Mouse (Mus musculus) CH12.LX (cell line): Measurements from ENCODE around the gene Cped1. TPM values are rescaled to one million over a fixed set of nuclear protein-coding genes. Genes with fewer than 3 reads are reported as not detected.
A peak's percentile ranks its signal among the peaks of the same experiment; 100 is the strongest.

Source experiments
- DNase-seq: peaks from one replicate; pipeline ENCODE4 v3.0.0-alpha.2; 2013; ENCODE audit errors: extremely low read depth
- H3K27ac ChIP-seq: 2 replicates; pipeline ENCODE4 v1.5.1; 2012; ENCODE audit warnings: low read depth, mild to moderate bottlenecking, control low read depth, moderate library complexity; ENCODE audit not compliant: insufficient read depth
- H3K27me3 ChIP-seq: replicated peaks from 2 replicates; pipeline ENCODE3; 2012; ENCODE audit warnings: inconsistent platforms
- H3K36me3 ChIP-seq, 2 experiments: replicated peaks in 1 of 2; 2 replicates each; pipeline versions ENCODE3 to v1.6.1; 2012; ENCODE audit warnings: inconsistent platforms in 1 of 2, low read length in 1 of 2, mild to moderate bottlenecking in 1 of 2, mixed read lengths in 1 of 2, moderate library complexity in 1 of 2; ENCODE audit not compliant: control insufficient read depth in 1 of 2, insufficient read depth in 1 of 2
- H3K4me1 ChIP-seq, 2 experiments: 2 replicates each; pipeline ENCODE4 v1.6.1; 2012; ENCODE audit warnings: inconsistent platforms in 1 of 2, moderate library complexity in 1 of 2; ENCODE audit not compliant: insufficient read depth in 2 of 2, control insufficient read depth in 1 of 2
- H3K4me2 ChIP-seq: 2 replicates; pipeline ENCODE4 v1.6.1; 2012; ENCODE audit warnings: low read depth, mild to moderate bottlenecking, control low read depth; ENCODE audit not compliant: poor library complexity, insufficient read depth, severe bottlenecking
- H3K4me3 ChIP-seq, 3 experiments: fragments of 150-350 bp in 1 of 3; sonication (generic) in 1 of 3; replicated peaks in 1 of 3; 2 replicates each; pipeline versions ENCODE3 to v1.5.1; 2011 to 2012; ENCODE audit warnings: low read depth in 2 of 3, low read length in 2 of 3, mild to moderate bottlenecking in 2 of 3, moderate library complexity in 2 of 3, control low read depth in 1 of 3, improper control_type of control experiment in 1 of 3, inconsistent platforms in 1 of 3, mixed read lengths in 1 of 3; ENCODE audit not compliant: poor library complexity in 1 of 3
- H3K79me2 ChIP-seq: replicated peaks from 2 replicates; pipeline ENCODE4 v1.6.1; 2012; ENCODE audit warnings: mild to moderate bottlenecking, moderate library complexity; ENCODE audit not compliant: control insufficient read depth, poor library complexity, insufficient read depth, severe bottlenecking; ENCODE audit errors: extremely low read depth
- H3K9ac ChIP-seq: 2 replicates; pipeline ENCODE4 v1.6.1; 2012; ENCODE audit warnings: low read depth, mild to moderate bottlenecking, control low read depth, moderate library complexity; ENCODE audit not compliant: insufficient read depth
- H3K9me3 ChIP-seq: replicated peaks from 2 replicates; pipeline ENCODE3; 2012; ENCODE audit warnings: low read length, inconsistent platforms, mixed read lengths
- BHLHE40 ChIP-seq: IDR thresholded peaks from 2 replicates; pipeline ENCODE4 v1.6.1; 2011; ENCODE audit warnings: mild to moderate bottlenecking, low read depth, low read length, improper control_type of control experiment
- CHD2 ChIP-seq: IDR thresholded peaks from 2 replicates; pipeline ENCODE4 v1.6.1; 2011; ENCODE audit warnings: low read length, improper control_type of control experiment
- CTCF ChIP-seq, 2 experiments: IDR thresholded peaks in 1 of 2; conservative IDR thresholded peaks in 1 of 2; 2 replicates each; pipeline ENCODE4 v1.5.1; 2011 to 2012; ENCODE audit warnings: low read depth in 2 of 2, low read length in 2 of 2, improper control_type of control experiment in 1 of 2, inconsistent platforms in 1 of 2, mild to moderate bottlenecking in 1 of 2, moderate library complexity in 1 of 2
- E2F4 ChIP-seq: IDR thresholded peaks from 2 replicates; pipeline ENCODE4 v1.6.1; 2011; ENCODE audit warnings: low read depth, low read length, improper control_type of control experiment; ENCODE audit not compliant: insufficient replicate concordance
- ELF1 ChIP-seq: IDR thresholded peaks from 2 replicates; pipeline ENCODE4 v1.6.1; 2014; ENCODE audit warnings: low read depth, mild to moderate bottlenecking, inconsistent platforms, low read length, improper control_type of control experiment
- EP300 ChIP-seq: IDR thresholded peaks from 2 replicates; pipeline ENCODE4 v1.6.1; 2011; ENCODE audit warnings: low read length, improper control_type of control experiment
- ETS1 ChIP-seq: conservative IDR thresholded peaks from 2 replicates; pipeline ENCODE4 v1.6.1; 2012; ENCODE audit warnings: low read depth, mild to moderate bottlenecking, inconsistent platforms, low read length, improper control_type of control experiment, moderate library complexity
- GABPA ChIP-seq: IDR thresholded peaks from 2 replicates; pipeline ENCODE4 v1.6.1; 2012; ENCODE audit warnings: low read depth, low read length, improper control_type of control experiment, inconsistent platforms; ENCODE audit not compliant: insufficient replicate concordance
- HCFC1 ChIP-seq: IDR thresholded peaks from 2 replicates; pipeline ENCODE4 v1.6.1; 2012; ENCODE audit warnings: low read depth, mild to moderate bottlenecking, inconsistent platforms, low read length, improper control_type of control experiment
- IRF4 ChIP-seq: IDR thresholded peaks from 2 replicates; pipeline ENCODE4 v1.6.1; 2014; ENCODE audit warnings: low read depth, mild to moderate bottlenecking, inconsistent platforms, low read length, improper control_type of control experiment
- JUN ChIP-seq: IDR thresholded peaks from 2 replicates; pipeline ENCODE4 v1.6.1; 2011; ENCODE audit warnings: low read depth, mild to moderate bottlenecking, low read length, improper control_type of control experiment, moderate library complexity; ENCODE audit not compliant: insufficient read depth
- JUND ChIP-seq: conservative IDR thresholded peaks from 2 replicates; pipeline ENCODE4 v1.6.1; 2011; ENCODE audit warnings: low read depth, low read length, improper control_type of control experiment
- KAT2A ChIP-seq: IDR thresholded peaks from 2 replicates; pipeline ENCODE4 v1.6.1; 2012; ENCODE audit warnings: low read length, improper control_type of control experiment, inconsistent platforms; ENCODE audit not compliant: insufficient replicate concordance
- MAFK ChIP-seq: IDR thresholded peaks from 2 replicates; pipeline ENCODE4 v1.6.1; 2011; ENCODE audit warnings: low read length, improper control_type of control experiment; ENCODE audit not compliant: insufficient replicate concordance
- MAX ChIP-seq: IDR thresholded peaks from 2 replicates; pipeline ENCODE4 v1.6.1; 2011; ENCODE audit warnings: low read length, improper control_type of control experiment
- MAZ ChIP-seq: IDR thresholded peaks from 2 replicates; pipeline ENCODE4 v1.6.1; 2012; ENCODE audit warnings: low read depth, mild to moderate bottlenecking, inconsistent platforms, low read length, improper control_type of control experiment, moderate library complexity
- MEF2A ChIP-seq: IDR thresholded peaks from 2 replicates; pipeline ENCODE4 v1.6.1; 2014; ENCODE audit warnings: low read depth, mild to moderate bottlenecking, inconsistent platforms, low read length, improper control_type of control experiment, borderline replicate concordance
- MXI1 ChIP-seq: IDR thresholded peaks from 2 replicates; pipeline ENCODE4 v1.6.1; 2011; ENCODE audit warnings: mild to moderate bottlenecking, low read depth, low read length, improper control_type of control experiment
- NELFE ChIP-seq: IDR thresholded peaks from 2 replicates; pipeline ENCODE4 v1.6.1; 2011; ENCODE audit warnings: low read depth, low read length, improper control_type of control experiment
- NRF1 ChIP-seq: IDR thresholded peaks from 2 replicates; pipeline ENCODE4 v1.6.1; 2014; ENCODE audit warnings: low read depth, mild to moderate bottlenecking, inconsistent platforms, low read length, improper control_type of control experiment, moderate library complexity
- PAX5 ChIP-seq: IDR thresholded peaks from 2 replicates; pipeline ENCODE4 v1.6.1; 2012; ENCODE audit warnings: low read length, inconsistent platforms, mixed read lengths
- POLR2A ChIP-seq: IDR thresholded peaks from 2 replicates; pipeline ENCODE4 v1.6.1; 2011; ENCODE audit warnings: low read depth, mild to moderate bottlenecking, improper control_type of control experiment, low read length
- POLR2AphosphoS2 ChIP-seq: IDR thresholded peaks from 2 replicates; pipeline ENCODE4 v1.6.1; 2011; ENCODE audit warnings: low read depth, low read length, improper control_type of control experiment
- RAD21 ChIP-seq: IDR thresholded peaks from 2 replicates; pipeline ENCODE4 v1.6.1; 2011; ENCODE audit warnings: low read depth, mild to moderate bottlenecking, low read length, improper control_type of control experiment, moderate library complexity
- RCOR1 ChIP-seq: conservative IDR thresholded peaks from 2 replicates; pipeline ENCODE4 v1.6.1; 2012; ENCODE audit warnings: low read depth, mild to moderate bottlenecking, inconsistent platforms, low read length, improper control_type of control experiment
- SIN3A ChIP-seq: IDR thresholded peaks from 2 replicates; pipeline ENCODE4 v1.6.1; 2012; ENCODE audit warnings: low read length, improper control_type of control experiment, inconsistent platforms
- TBP ChIP-seq: conservative IDR thresholded peaks from 2 replicates; pipeline ENCODE4 v1.6.1; 2011; ENCODE audit warnings: low read depth, low read length, improper control_type of control experiment
- TCF12 ChIP-seq: IDR thresholded peaks from 2 replicates; pipeline ENCODE4 v1.6.1; 2014; ENCODE audit warnings: low read depth, mild to moderate bottlenecking, inconsistent platforms, low read length, improper control_type of control experiment
- UBTF ChIP-seq: IDR thresholded peaks from 2 replicates; pipeline ENCODE4 v1.6.1; 2012; ENCODE audit warnings: low read depth, mild to moderate bottlenecking, inconsistent platforms, low read length, improper control_type of control experiment, moderate library complexity
- ZC3H11A ChIP-seq: IDR thresholded peaks from 2 replicates; pipeline ENCODE4 v1.6.1; 2012; ENCODE audit warnings: low read depth, mild to moderate bottlenecking, inconsistent platforms, low read length, improper control_type of control experiment
- ZKSCAN1 ChIP-seq: IDR thresholded peaks from 2 replicates; pipeline ENCODE4 v1.6.1; 2012; ENCODE audit warnings: low read depth, inconsistent platforms, low read length, improper control_type of control experiment, borderline replicate concordance
- ZMIZ1 ChIP-seq: IDR thresholded peaks from 2 replicates; pipeline ENCODE4 v1.6.1; 2012; ENCODE audit warnings: low read depth, mild to moderate bottlenecking, inconsistent platforms, low read length, improper control_type of control experiment
- ZNF384 ChIP-seq: IDR thresholded peaks from 2 replicates; pipeline ENCODE4 v1.6.1; 2012; ENCODE audit warnings: low read depth, low read length, improper control_type of control experiment, inconsistent platforms
- dilution Hi-C: fragments of 300-500 bp; cut with MboI; formaldehyde crosslinking; loops from 2 replicates; pipeline ENCODE4 v1.14.3; 2020; ENCODE audit warnings: low sequenced_read_pairs; ENCODE audit not compliant: extremely low pct_unique_long_range_greater_than_20kb, extremely low pct_ligation_motif_present
- in situ Hi-C: fragments of 300-500 bp; cut with MboI; formaldehyde crosslinking; loops from 3 replicates; pipeline ENCODE4 v1.14.3; 2019; ENCODE audit warnings: low sequenced_read_pairs, low pct_ligation_motif_present, low pct_unique_long_range_greater_than_20kb, mixed read lengths
- polyA plus RNA-seq: library from polyadenylated mRNA; unstranded; fragments of >175 nt; gene quantifications from 2 replicates; pipeline ENCODE4 v1.2.1, GENCODE M21; 2012; ENCODE audit warnings: low read depth; ENCODE audit not compliant: insufficient read length
- total RNA-seq, 2 experiments: library from RNA; depleted of rRNA; stranded (reverse); fragments of 300-350 nt in 1 of 2; fragments of >200 nt in 1 of 2; gene quantifications; 2 replicates each; pipeline ENCODE4 v1.2.3; 2012 to 2014

Cped1 gene
- total and polyA plus RNA-seq, 3 experiments: 0.51 to 6.8 (median 1.1) TPM

- dilution Hi-C loops (no loop called here), in situ Hi-C loops (no loop called here)
- peaks cover 13% of the 10 kb centered on the region for H3K79me2 ChIP-seq
Measured at GRCm38 (mm10) chr6:21949771-21950448, 35.8 kb upstream of the Cped1 start.

GRCm38 (mm10) chr6:21950676-21951075, 35.0 kb upstream of the Cped1 start:
- TF ChIP-seq RCOR1: no peak
- no peak for TF ChIP-seq RAD21
- no peak for TF ChIP-seq ELF1
- no peak for TF ChIP-seq ZMIZ1
- TF ChIP-seq CTCF (conservative IDR thresholded peaks at IDR 0.05 in 1 of 2, IDR thresholded peaks at IDR 0.05 in 1 of 2; ENCODE audit: low read depth in 2 of 2, low read length in 2 of 2): no peak
- TF ChIP-seq CHD2: no peak
- TF ChIP-seq JUN: no peak
- TF ChIP-seq ETS1: no peak
- no peak for TF ChIP-seq ZKSCAN1
- no peak for TF ChIP-seq MAZ
- no peak for TF ChIP-seq JUND
- TF ChIP-seq MAX: no peak
- no peak for TF ChIP-seq POLR2AphosphoS2
- TF ChIP-seq HCFC1: no peak
- TF ChIP-seq UBTF: no peak
- TF ChIP-seq MXI1: no peak
- TF ChIP-seq MAFK: no peak
- no peak for TF ChIP-seq GABPA
- TF ChIP-seq POLR2A: no peak
- Histone ChIP-seq H3K4me2 (peak overlapping the region; percentile 99), H3K4me1 (peaks cover 3 to 33% of the 10 kb centered on the region in 2 experiments; a peak in 3 of 4 replicates), H3K9me3 (no peaks in the 10 kb centered on the region), H3K4me3 (peak overlapping the region; percentile 79 to 95 (median 79)), H3K27ac (no peak overlapping the region), H3K79me2 (peaks cover 13% of the 10 kb centered on the region), H3K36me3 (peaks cover 16 to 30% of the 10 kb centered on the region in 2 experiments), H3K27me3 (no peaks in the 10 kb centered on the region), H3K9ac (peak overlapping the region; percentile 53)
- in situ Hi-C loops (no loop called here), dilution Hi-C loops (no loop called here)
- no peak for DNase-seq

More at GRCm38 (mm10) chr6:21949771-21950448, 35.8 kb upstream of the Cped1 start:
- TF ChIP-seq NELFE (no peak; the same call in 1 of the 2 replicates), EP300 (no peak), ZC3H11A (no peak), ZMIZ1 (0 out of 2 replicates have a peak, but pooled peaks have one; percentile 46), MAX (peak; percentile 67; the same call in 1 of the 2 replicates), IRF4 (peak; percentile 46), ZNF384 (no peak), SIN3A (peak; percentile 71; the same call in 1 of the 2 replicates), BHLHE40 (peak; percentile 59; the same call in 1 of the 2 replicates), MXI1 (peak; percentile 83; the same call in 1 of the 2 replicates), JUN (no peak), PAX5 (no peak), CHD2 (peak; percentile 54; the same call in 1 of the 2 replicates), POLR2AphosphoS2 (no peak), MAZ (peak; percentile 92; the same call in 1 of the 2 replicates), ELF1 (peak; percentile 38; the same call in 1 of the 2 replicates), TBP (no peak), JUND (no peak), NRF1 (peak; percentile 68), POLR2A (no peak; the same call in 1 of the 2 replicates), KAT2A (no peak), ZKSCAN1 (no peak), TCF12 (peak; percentile 49), E2F4 (no peak), MEF2A (0 out of 2 replicates have a peak, but pooled peaks have one; percentile 44), MAFK (no peak)
- Histone ChIP-seq H3K9ac (peak overlapping the region; percentile 82), H3K27me3 (no peaks in the 10 kb centered on the region), H3K4me2 (peak overlapping the region; percentile 99), H3K27ac (peak overlapping the region; percentile 85), H3K36me3 (peaks cover 10 to 23% of the 10 kb centered on the region in 2 experiments), H3K4me1 (peaks cover 1 to 25% of the 10 kb centered on the region in 2 experiments; a peak in 3 of 4 replicates), H3K4me3 (peak overlapping the region; percentile 79 to 95 (median 79)), H3K9me3 (no peaks in the 10 kb centered on the region)
- peak; percentile 96 for DNase-seq
